Mouse (Mus musculus) cortical plate, adult 2 months (tissue): ENCODE results near the gene Ccl11.

ENCODE experiments used
- CTCF ChIP-seq: fragments of 200-500 bp; IDR thresholded peaks from 2 replicates; pipeline ENCODE4 v1.5.1; 2011; ENCODE audit warnings: mild to moderate bottlenecking, control low read depth, low read length; ENCODE audit not compliant: insufficient read depth; ENCODE audit errors: extremely low read depth
- POLR2A ChIP-seq: fragments of 200-500 bp; IDR thresholded peaks from 2 replicates; pipeline ENCODE4 v1.6.1; 2011; ENCODE audit warnings: mild to moderate bottlenecking, low read length, control low read depth; ENCODE audit not compliant: insufficient read depth; ENCODE audit errors: extremely low read depth

DNA sequence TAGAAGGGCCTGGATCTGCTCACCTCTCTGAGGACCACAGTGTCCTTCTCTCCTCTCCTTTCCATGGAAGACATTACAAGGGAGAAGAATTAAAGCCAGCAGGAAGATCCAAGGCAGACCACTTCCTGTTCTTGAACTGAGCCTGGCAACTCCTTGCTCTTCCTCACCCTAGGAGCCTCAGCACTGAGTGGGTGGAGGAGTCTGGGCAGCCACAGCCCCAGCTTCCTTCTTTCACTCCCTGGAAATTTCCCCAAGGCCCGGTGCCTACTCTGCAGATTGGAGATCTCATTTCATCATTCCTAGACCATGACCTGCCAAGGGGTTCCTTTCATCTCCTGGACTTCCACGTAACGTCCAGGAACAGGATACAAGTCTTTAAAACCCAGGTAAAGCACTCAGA, 15.4 kb downstream of the Ccl11 start:
- TF ChIP-seq CTCF (no peak), POLR2A (no peak)
